Mouse (Mus musculus) ES-Bruce4 (cell line): ENCODE data around the gene Sod1. TPM values are rescaled to one million over a fixed set of nuclear protein-coding genes. Genes with fewer than 3 reads are reported as not detected.
"Not testable (repeated sequence)": the region's sequence is repeated elsewhere in the genome, so short reads cannot be mapped to it uniquely, and the experiment has no call there.

Source experiments
- H3K27ac ChIP-seq: 2 replicates; pipeline ENCODE4 v1.5.1; 2012; ENCODE audit warnings: low read length, inconsistent platforms; ENCODE audit not compliant: insufficient read depth
- H3K27me3 ChIP-seq: 2 replicates; pipeline ENCODE4 v1.6.1; 2012; ENCODE audit warnings: mild to moderate bottlenecking, low read length, inconsistent platforms; ENCODE audit not compliant: control insufficient read depth, poor library complexity, insufficient read depth, severe bottlenecking
- H3K36me3 ChIP-seq: 2 replicates; pipeline ENCODE4 v1.6.1; 2012; ENCODE audit warnings: inconsistent platforms, mild to moderate bottlenecking, low read length, moderate library complexity; ENCODE audit not compliant: control insufficient read depth, poor library complexity, insufficient read depth, severe bottlenecking
- H3K4me1 ChIP-seq: one replicate; pipeline ENCODE4 v1.8.1; 2011; ENCODE audit warnings: low read length; ENCODE audit not compliant: control insufficient read depth, insufficient read depth
- H3K4me3 ChIP-seq: 2 replicates; pipeline ENCODE4 v1.5.1; 2011; ENCODE audit warnings: low read depth, mild to moderate bottlenecking, low read length
- H3K9ac ChIP-seq: 2 replicates; pipeline ENCODE4 v1.6.1; 2012; ENCODE audit warnings: low read depth, mild to moderate bottlenecking, inconsistent platforms; ENCODE audit not compliant: poor library complexity, severe bottlenecking
- H3K9me3 ChIP-seq: replicated peaks from 2 replicates; pipeline ENCODE4 v1.6.1; 2012; ENCODE audit warnings: mild to moderate bottlenecking, low read length, inconsistent platforms; ENCODE audit not compliant: control insufficient read depth, poor library complexity, insufficient read depth, severe bottlenecking
- CTCF ChIP-seq: IDR thresholded peaks from one replicate; pipeline ENCODE4 v1.8.1; 2011; ENCODE audit warnings: low read depth, low read length
- EP300 ChIP-seq: IDR thresholded peaks from 2 replicates; pipeline ENCODE4 v1.6.1; 2011; ENCODE audit warnings: low read depth, low read length; ENCODE audit not compliant: insufficient read depth
- POLR2A ChIP-seq: IDR thresholded peaks from one replicate; pipeline ENCODE4 v1.8.1; 2011; ENCODE audit warnings: low read length; ENCODE audit not compliant: insufficient read depth
- polyA plus RNA-seq: library from polyadenylated mRNA; stranded (reverse); fragments of >200 nt; gene quantifications from 2 replicates; pipeline ENCODE4 v1.2.4, GENCODE M21; 2011; ENCODE audit warnings: low read depth; ENCODE audit not compliant: missing spikeins, insufficient read depth, insufficient read length

Gene Sod1
- polyA plus RNA-seq, 1 experiment, result 822 TPM

- Histone ChIP-seq H3K4me3 (no peak overlapping the region), H3K9me3 (no peaks in the 10 kb centered on the region), H3K9ac (no peak overlapping the region), H3K36me3 (no peaks in the 10 kb centered on the region), H3K27me3 (no peaks in the 10 kb centered on the region), H3K27ac (no peak overlapping the region), H3K4me1 (no peaks in the 10 kb centered on the region)
- TF ChIP-seq CTCF (no peak), POLR2A (no peak), EP300 (no peak)
Observed at GRCm38 (mm10) chr16:90213477-90214339, 6.8 kb upstream of the Sod1 start.

DNA sequence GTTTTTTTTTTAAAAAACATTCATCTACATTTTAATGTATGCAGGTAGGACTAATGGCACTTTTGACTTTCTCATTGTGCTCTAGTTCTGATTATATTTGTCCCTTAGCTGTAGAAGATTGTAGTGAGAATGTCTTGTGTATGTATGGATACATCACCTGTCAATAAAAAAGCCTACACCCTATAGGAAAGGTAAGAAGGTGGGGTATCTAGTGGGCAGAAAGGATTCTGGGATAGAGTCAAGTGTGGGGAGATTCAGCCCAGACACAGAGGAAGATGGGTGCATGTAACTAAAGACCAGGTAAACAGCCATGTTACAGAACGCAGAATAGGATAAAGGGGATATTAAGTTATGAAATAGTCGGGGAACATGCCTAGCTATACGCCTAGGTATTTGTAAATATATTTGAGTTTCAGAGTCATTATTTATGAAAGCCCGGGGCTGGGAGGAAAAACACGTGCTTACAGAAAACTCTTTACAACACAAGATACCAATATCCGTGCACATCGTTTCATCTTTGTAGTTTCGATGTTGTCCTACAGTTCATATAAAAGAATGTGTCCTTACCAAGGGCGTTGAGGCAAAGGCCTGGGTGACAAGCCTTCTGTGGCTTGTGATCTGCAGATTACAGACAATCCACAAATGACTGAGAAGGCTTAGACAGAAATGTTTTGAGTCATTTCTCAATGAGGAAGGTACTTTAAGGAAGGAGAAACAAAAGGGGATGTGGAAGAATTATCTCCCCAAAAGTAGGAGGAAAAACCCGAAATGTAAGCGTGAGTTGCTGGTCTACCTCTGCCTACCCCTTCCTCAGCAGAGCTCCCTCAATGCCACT lies 5.6 kb upstream of the Sod1 start:
- H3K4me1 ChIP-seq, result no peaks in the 10 kb centered on the region
- no peaks in the 10 kb centered on the region for H3K27me3 ChIP-seq
- H3K36me3 ChIP-seq, result no peaks in the 10 kb centered on the region
- H3K4me3 ChIP-seq, result no peak overlapping the region
- H3K27ac ChIP-seq, result no peak overlapping the region
- TF ChIP-seq EP300, result no peak
- TF ChIP-seq CTCF, result no peak
- no peak for TF ChIP-seq POLR2A
- no peaks in the 10 kb centered on the region for H3K9me3 ChIP-seq
- H3K9ac ChIP-seq, result no peak overlapping the region

GRCm38 (mm10) chr16:90215879-90216278 lies 4.7 kb upstream of the Sod1 start:
- not testable (repeated sequence) for H3K27me3 ChIP-seq, H3K9ac ChIP-seq, H3K4me1 ChIP-seq, H3K9me3 ChIP-seq, H3K4me3 ChIP-seq, H3K27ac ChIP-seq, H3K36me3 ChIP-seq

DNA sequence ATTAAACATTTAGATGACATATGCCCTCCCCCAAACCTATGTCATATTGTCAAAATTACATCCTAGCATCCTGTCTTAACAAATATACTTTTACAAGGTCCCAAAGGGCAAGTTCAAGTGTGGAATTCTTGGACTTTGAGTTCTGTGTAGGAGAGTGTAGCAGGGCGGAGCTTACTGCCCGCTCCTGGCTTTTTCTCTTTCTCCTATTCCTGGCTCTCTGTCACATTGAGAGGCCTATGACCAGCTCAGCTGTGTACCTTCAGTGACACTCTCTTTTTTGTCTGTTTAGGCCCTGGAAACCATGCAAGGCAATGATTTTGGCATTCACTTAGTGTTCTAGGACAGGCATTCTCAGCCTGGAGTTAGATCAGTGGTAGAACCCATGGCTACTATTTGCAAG lies 4.1 kb upstream of the Sod1 start:
- Histone ChIP-seq H3K27me3 (no peaks in the 10 kb centered on the region), H3K4me3 (no peak overlapping the region), H3K4me1 (no peaks in the 10 kb centered on the region), H3K36me3 (no peaks in the 10 kb centered on the region), H3K9me3 (no peaks in the 10 kb centered on the region), H3K27ac (no peak overlapping the region), H3K9ac (no peak overlapping the region)
- no peak for TF ChIP-seq EP300
- no peak for TF ChIP-seq CTCF
- no peak for TF ChIP-seq POLR2A

GRCm38 (mm10) chr16:90217356-90217755 lies 3.2 kb upstream of the Sod1 start:
- H3K36me3 ChIP-seq, result no peaks in the 10 kb centered on the region; the same call in 1 of the 2 replicates
- no peak overlapping the region for H3K9ac ChIP-seq
- H3K4me1 ChIP-seq, result peaks cover 2% of the 10 kb centered on the region
- H3K9me3 ChIP-seq, result no peaks in the 10 kb centered on the region
- peak overlapping the region; percentile 68 for H3K27ac ChIP-seq
- TF ChIP-seq EP300 (no peak), POLR2A (no peak), CTCF (no peak)
- H3K4me3 ChIP-seq, result no peak overlapping the region
- no peaks in the 10 kb centered on the region for H3K27me3 ChIP-seq

DNA sequence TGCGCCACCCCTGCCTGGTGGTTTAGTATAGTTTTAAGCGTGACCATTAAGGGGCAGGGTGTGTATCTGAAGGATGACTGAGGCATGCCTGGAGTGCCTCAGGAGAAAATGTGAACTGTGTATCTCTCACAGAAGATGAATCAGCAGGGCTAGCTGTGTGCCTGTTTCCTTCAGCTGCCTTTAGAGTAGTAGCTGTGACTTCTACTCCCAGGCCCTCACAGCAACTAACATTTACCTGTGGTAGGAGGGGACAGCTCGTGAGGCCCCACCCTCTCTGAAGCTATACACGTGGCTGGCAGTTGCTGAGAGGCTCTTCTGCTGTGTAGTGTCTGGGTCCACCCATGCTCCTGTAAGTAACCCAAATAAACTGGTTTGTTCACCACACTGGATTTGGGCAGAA lies 2.6 kb upstream of the Sod1 start:
- H3K27me3 ChIP-seq, result no peaks in the 10 kb centered on the region
- H3K36me3 ChIP-seq, result peaks cover under 1% of the 10 kb centered on the region; the same call in 1 of the 2 replicates
- peak overlapping the region; percentile 84 for H3K27ac ChIP-seq
- no peak for TF ChIP-seq EP300
- peak; percentile 14 for TF ChIP-seq POLR2A
- no peak for TF ChIP-seq CTCF
- no peaks in the 10 kb centered on the region for H3K9me3 ChIP-seq
- no peak overlapping the region for H3K4me3 ChIP-seq
- H3K9ac ChIP-seq, result 0 out of 2 replicates have a peak overlapping the region, but pooled peaks have one; percentile 35
- H3K4me1 ChIP-seq, result peaks cover 4% of the 10 kb centered on the region

DNA sequence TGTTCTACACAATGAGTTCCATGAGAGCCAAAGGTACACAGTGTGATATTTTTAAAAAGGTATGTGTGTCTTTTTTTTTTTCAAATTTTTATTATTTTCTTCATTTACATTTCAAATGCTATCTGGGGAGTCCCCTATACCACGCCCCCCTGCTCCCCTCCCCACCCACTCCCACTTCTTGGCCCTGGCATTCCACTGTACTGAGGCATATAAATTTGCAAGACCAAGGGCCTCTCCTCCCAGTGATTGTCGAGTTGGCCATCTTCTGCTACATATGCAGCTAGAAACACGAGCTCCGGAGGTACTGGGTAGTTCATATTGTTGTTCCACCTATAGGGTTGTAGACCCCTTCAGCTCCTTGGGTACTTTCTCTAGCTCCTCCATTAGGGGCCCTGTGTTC lies 1.1 kb upstream of the Sod1 start:
- not testable (repeated sequence) for H3K9me3 ChIP-seq, H3K4me3 ChIP-seq, H3K27ac ChIP-seq, H3K4me1 ChIP-seq, H3K27me3 ChIP-seq
- peaks cover 16% of the 10 kb centered on the region for H3K36me3 ChIP-seq
- H3K9ac ChIP-seq, result 0 out of 2 replicates have a peak overlapping the region, but pooled peaks have one; percentile 32
